In the genomic region with DNA sequence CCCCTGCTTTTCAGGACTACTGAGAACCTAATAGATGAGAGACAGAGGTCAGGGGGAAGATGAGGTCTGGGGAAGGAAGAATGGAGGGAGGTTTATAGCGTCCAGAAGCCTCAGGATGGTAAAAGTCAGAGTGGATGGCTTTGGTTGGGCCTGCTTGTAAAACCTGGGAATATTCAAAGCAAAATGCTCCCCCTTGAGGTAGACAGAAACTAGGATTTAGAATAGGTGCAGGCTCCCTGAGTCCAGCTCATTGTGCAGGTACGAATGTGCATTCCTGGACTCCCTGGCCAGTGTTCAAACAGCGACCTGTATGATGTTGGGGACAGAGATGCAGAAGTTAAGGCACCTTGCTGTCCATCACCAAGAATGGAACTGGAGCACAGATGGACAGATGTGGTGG, we compare ENCODE assay signal across 15 mouse cellular contexts. TPM values are rescaled to one million over a fixed set of nuclear protein-coding genes. Genes with fewer than 3 reads are reported as not detected.
"Had no signal": no experiment of that assay in that cellular context is flagged by ENCODE, and none has a peak within 500 bp of the region (broad histone marks: within the 10 kb centered on the region; RNA-seq: fewer than 3 reads in every experiment).

No protein-coding gene starts in this region.

- H3K4me1 ChIP-seq: limb, embryonic 12.5 days; liver, embryonic 13.5 days; midbrain, embryonic 15.5 days had no signal

- H3K9me3 ChIP-seq: limb, embryonic 12.5 days; liver, embryonic 13.5 days; midbrain, embryonic 15.5 days had no signal

- H3K9ac ChIP-seq: limb, embryonic 12.5 days; liver, embryonic 13.5 days; liver, postnatal 0 days; midbrain, embryonic 15.5 days had no signal

- H3K4me3 ChIP-seq: limb, embryonic 12.5 days; liver, embryonic 13.5 days; midbrain, embryonic 15.5 days had no signal

- DNase-seq: kidney, adult 8-10 months; kidney, postnatal 10 days; kidney, postnatal 4 days; liver; liver, embryonic 13.5 days; liver, postnatal 0 days; right cerebral cortex, adult 18-20 months; right cerebral cortex, postnatal 25 days; thymus, adult 18-20 months; thymus, postnatal 14 days had no signal

- ATAC-seq: intestine, postnatal 0 days; liver, postnatal 0 days; midbrain, embryonic 15.5 days had no signal

- H3K4me2 ChIP-seq: limb, embryonic 12.5 days; liver, embryonic 13.5 days; midbrain, embryonic 15.5 days had no signal

- H3K36me3 ChIP-seq: limb, embryonic 12.5 days; liver, embryonic 13.5 days; midbrain, embryonic 15.5 days had no signal

- H3K27me3 ChIP-seq: limb, embryonic 12.5 days; liver, embryonic 13.5 days; midbrain, embryonic 15.5 days had no signal

- H3K27ac ChIP-seq: limb, embryonic 12.5 days; liver, embryonic 13.5 days; midbrain, embryonic 15.5 days had no signal

RNA-seq across cellular contexts. Expression of a gene that starts 47.6 kb away (rescaled TPM):
- total RNA-seq: megakaryocyte progenitor cell, adult 5-6 weeks had no signal
- polyA plus RNA-seq: liver, embryonic 13.5 days; liver, postnatal 0 days; lung, embryonic 16.5 days had no signal
